Mouse (Mus musculus) T-helper 2 cell (primary cell): ENCODE measurements around the gene Aspn.
"Not testable (repeated sequence)": the region's sequence is repeated elsewhere in the genome, so short reads cannot be mapped to it uniquely, and the experiment has no call there.

Experiments
- in situ Hi-C: fragments of 300-600 bp; cut with MboI, MseI; formaldehyde crosslinking; loops from one replicate; pipeline ENCODE4 v1.15.1; 2025; ENCODE audit warnings: high pct_unique_total_duplicates

Aspn gene

DNA sequence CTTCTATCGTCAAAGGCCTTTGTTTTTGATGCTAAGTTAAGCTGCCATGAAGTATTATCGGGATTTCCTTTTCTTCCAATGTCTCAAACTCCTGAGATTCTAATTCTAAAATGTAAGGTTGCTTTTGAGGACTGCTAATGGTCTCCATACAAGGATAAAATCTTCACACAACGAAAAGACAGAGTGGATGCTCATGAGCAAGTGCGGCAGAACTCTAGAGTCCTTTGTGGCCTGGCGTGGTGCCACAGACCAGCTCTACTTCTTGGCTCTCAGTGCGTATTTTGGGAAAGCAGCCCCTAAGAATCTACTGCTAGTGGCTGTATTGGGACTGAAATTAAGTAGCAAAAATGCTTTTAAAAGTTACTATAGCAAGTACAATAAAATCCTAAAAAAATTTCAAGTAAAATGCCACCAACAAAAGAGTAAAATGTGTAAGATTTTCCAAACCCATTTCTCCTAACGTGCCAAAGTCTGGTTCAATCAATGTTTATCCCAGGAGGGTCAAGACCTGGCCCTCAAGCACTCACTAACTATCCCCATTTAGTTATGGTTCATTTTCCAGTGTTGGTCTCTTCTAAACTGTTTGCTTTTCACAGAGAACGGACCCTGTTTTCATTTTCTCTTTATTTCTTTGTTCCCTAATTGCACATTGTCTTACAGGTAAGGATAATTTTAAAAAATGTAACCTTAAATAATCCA lies 40.2 kb downstream of the Aspn start:
- in situ Hi-C loops, result no loop called here

GRCm38 (mm10) chr13:49586062-49586461 lies 41.8 kb downstream of the Aspn start:
- in situ Hi-C loops, result no loop called here

DNA sequence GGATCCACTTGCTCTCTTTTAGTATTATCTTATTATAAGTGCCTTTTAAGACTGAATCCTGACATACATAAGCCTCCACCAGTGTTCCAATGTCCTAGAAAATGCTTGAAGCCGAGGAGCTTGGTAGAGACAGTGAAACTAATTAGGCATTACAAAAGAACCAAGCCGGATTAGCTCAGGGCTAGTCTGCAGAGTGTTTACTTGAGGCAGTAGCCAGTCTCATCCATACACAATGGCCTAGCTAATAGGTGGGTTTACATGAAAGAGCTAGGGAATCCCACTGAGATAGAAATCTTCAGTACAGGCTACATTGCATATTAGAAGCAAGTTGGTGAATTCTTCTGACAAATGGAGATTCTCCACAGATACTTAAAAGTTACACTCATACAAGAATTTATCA lies 58.3 kb downstream of the Aspn start:
- in situ Hi-C loops, result not testable (repeated sequence)

GRCm38 (mm10) chr13:49603603-49604002 lies 59.4 kb downstream of the Aspn start:
- in situ Hi-C loops, result no loop called here

GRCm38 (mm10) chr13:49607714-49608113 lies 63.5 kb downstream of the Aspn start, which contains the start of gene Ogn:
Gene Ogn, plus strand, starts transcription at chr13:49608046.
- in situ Hi-C loops, result no loop called here

- in situ Hi-C loops, result no loop called here
Observed at GRCm38 (mm10) chr13:49608589-49609322, 64.5 kb downstream of the Aspn start.

DNA sequence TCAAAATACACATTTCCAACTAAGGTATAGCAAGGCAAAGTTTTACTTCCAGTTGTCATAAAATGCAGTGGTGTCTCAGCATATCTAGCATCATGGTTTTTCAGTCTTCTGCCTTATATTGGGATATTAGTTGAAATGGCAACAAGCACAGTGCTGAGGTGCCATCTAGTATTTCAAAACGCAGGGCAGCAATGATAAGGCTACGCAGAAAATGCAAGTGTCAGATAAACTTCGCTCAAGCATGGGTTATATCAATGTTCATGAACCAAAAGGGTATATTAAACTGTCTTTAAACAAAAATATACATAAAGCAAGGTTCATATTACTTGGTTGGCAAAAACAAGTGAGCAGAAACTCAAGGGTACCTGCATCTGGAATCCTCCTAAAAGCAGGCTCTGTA lies 72.8 kb downstream of the Aspn start:
- in situ Hi-C loops, result no loop called here
